Mouse (Mus musculus) layer of hippocampus, adult 11-12 months (tissue): ENCODE data around the gene Btn2a2.

Source experiments
- DNase-seq: peaks from one replicate; pipeline ENCODE4 v3.0.0; 2022; ENCODE audit warnings: low spot score

Gene Btn2a2

DNA sequence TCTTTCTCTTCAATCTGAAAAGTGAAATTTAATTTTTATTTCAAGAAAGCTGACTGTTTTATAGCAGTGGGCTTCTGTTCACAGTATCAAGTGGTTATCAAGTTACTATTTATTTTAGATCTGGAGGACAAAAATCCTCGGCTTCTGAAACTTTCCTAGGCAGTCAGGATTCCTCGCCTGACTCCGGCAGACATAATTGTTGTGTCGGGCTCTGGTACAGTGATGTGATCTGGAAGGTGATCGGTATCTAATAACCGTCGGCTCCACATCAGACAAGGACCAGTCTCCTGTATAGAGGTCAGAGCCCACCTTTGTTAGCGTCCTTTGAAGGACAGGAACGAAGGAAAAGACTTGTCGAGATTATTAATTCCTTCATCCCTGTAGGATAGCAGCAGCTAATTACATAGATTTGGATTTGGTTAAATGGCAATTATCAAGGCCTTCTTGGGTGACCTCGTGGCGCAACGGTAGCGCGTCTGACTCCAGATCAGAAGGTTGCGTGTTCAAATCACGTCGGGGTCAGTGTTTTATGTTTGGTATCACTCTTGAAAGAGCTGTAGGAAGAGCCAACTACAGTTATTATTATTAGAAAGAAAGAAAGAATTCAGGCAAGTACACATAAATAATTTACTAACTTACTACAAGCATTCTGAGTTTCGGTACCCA is 9.1 kb upstream of the Btn2a2 start:
- peak; percentile 43 for DNase-seq

DNA sequence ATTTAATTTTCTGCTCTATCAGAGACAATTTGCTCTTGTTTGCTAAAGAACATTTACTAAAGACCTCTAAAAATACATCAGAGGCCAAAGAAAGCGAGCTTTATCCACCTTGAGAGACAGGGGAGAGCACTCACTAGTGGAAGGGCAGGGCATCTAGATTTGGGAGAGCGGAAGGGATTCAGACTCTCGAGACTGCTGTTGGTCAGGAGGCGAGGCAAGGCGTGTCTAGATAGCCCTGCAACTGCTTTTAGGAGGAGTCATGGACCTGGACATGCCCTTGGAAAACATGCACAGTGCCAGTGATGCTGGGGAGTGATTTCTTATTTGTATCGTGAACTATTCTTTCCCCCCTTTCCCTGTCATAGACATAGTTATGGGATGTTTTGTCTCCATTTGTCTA is 6.9 kb upstream of the Btn2a2 start:
- DNase-seq, result no peak

DNA sequence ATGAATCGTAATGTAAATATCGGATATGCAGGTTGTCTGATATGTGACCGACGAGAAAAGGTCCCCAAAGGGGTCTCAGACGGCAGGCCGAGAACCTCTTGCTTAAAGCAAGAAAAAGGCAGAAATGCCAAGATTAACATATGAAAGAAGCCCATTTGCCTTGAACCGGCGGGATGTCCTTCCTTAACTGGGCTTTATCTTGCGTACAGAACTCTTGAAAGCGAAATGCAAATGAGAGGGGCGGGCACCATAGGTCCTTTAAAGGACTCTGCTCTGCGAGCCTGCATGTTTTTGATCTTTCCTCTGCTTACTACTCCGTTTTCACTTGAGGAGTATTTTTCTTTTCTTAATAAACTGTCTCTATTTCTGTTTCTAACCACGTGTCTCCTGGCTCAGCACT is 3.3 kb upstream of the Btn2a2 start:
- no peak for DNase-seq

GRCm38 (mm10) chr13:23491263-23491662 is 2.6 kb upstream of the Btn2a2 start:
- DNase-seq, result no peak

GRCm38 (mm10) chr13:23490863-23491262 is 2.2 kb upstream of the Btn2a2 start:
- DNase-seq, result no peak

DNA sequence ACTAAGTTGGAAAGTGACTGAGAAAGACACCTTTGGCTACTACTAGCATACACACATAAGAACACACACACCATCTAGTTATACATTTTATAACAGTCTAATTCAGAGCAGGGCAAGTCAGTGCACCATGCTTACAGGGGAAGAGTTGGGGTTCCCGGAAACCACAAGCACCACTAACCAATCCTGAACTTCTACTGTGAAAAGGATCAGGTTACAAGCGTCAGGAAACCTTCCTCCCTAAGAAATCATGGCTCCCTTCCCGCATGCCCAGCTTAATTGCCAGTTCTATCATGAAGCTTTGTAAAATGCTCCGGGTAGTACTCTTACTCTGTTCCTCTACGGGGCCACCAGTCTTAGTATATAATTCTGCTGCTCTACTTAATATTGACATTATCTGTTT is 3.4 kb downstream of the Btn2a2 start:
- DNase-seq, result no peak

- DNase-seq, result no peak
Measured at GRCm38 (mm10) chr13:23483153-23483552, 5.5 kb downstream of the Btn2a2 start.

DNA sequence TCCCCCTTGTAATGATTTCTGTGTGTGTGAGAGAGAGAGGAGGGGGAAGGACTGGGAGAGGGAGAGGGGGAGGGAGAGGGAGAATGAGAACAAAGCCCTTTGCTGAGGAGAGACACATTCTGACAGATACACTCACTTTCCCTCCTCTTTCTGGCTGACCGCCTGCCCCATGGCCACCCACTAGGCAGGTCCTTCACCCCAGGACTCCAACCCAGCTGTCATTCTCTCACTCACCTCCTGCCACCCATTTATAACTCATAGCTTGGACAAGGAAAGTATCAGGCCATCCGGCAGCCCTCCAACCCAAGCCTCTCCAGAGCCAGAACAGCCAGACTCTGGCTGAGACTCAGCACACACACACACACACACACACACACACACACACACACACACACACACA is 13.0 kb downstream of the Btn2a2 start:
- DNase-seq, result no peak

- DNase-seq, result peak; percentile 61
Measured at GRCm38 (mm10) chr13:23466911-23467310, 21.7 kb downstream of the Btn2a2 start.

GRCm38 (mm10) chr13:23466306-23466705 is 22.4 kb downstream of the Btn2a2 start:
- DNase-seq, result no peak

GRCm38 (mm10) chr13:23465600-23466109 is 23.0 kb downstream of the Btn2a2 start, which contains the start of gene Btn1a1:
Gene Btn1a1, minus strand, starts transcription at chr13:23465901.
- no peak for DNase-seq

DNA sequence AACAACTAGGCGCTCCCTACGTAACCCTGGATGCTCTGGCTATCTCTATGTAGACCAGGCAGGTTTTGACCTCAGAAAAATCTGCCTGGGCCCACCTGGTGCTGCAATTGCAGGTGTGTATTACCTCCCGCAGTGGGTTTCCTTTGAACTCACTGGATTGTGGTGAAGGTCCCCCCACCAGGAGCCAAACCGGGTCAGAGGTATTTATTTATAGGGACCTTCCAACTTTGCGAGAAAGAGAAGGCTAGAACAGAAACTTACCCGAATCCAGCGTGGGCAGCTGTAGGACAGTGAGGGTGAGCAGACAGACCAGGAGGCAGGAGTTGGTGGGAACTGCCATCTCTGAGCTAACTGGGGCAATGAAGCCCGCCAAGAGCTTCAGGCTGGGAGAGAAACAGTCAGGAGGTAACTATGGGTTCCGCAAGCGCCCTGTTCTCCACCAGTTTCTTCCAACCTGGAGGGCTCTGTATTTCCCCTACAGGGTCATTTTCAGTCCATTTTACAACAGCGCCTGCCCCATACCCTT is 23.8 kb downstream of the Btn2a2 start:
- DNase-seq, result no peak

- no peak for DNase-seq
Measured at GRCm38 (mm10) chr13:23464224-23464637, 24.4 kb downstream of the Btn2a2 start.

DNA sequence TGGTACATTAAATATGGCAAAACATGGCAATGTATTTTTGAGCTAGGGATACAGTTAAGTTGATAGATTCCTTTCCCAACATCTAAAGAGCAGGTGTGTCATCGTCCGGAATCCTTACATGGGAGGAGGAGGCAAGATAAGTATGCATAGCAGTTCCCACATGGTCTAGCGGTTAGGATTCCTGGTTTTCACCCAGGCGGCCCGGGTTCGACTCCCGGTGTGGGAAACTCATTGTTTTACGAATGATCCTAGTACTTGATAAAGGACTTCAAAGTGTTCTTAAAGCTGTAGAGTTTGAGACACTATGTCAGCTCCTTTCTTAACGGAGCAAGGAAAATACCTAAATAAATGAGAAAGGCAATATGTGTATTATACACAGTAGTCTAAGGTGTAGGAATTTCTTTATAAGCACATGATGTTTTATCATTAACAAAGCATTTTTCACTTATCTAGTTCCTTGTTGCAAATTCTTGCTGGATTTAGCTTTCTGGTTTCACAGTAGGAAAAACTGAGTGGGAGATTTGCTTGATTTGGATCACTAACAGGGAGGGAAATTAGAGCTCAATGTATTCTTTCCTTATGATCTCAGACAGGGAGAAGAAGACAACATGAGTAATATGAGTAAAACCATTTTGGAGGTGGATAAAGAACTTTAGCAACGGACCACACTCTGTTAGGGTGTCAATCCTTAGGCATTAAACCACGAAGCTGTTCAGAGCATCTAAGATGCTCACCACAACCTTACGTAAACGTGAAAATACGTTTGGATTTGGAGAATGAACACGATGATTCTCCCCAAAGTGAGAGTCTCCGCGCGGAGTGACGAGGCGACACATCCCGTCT is 25.1 kb downstream of the Btn2a2 start:
- peak; percentile 73 for DNase-seq

GRCm38 (mm10) chr13:23462669-23463068 is 26.0 kb downstream of the Btn2a2 start:
- DNase-seq, result no peak

- no peak for DNase-seq
Measured at GRCm38 (mm10) chr13:23462063-23462462, 26.6 kb downstream of the Btn2a2 start.

- DNase-seq, result no peak
Measured at GRCm38 (mm10) chr13:23459264-23459846, 29.3 kb downstream of the Btn2a2 start.

- DNase-seq, result no peak
Measured at GRCm38 (mm10) chr13:23453926-23454325, 34.7 kb downstream of the Btn2a2 start.

DNA sequence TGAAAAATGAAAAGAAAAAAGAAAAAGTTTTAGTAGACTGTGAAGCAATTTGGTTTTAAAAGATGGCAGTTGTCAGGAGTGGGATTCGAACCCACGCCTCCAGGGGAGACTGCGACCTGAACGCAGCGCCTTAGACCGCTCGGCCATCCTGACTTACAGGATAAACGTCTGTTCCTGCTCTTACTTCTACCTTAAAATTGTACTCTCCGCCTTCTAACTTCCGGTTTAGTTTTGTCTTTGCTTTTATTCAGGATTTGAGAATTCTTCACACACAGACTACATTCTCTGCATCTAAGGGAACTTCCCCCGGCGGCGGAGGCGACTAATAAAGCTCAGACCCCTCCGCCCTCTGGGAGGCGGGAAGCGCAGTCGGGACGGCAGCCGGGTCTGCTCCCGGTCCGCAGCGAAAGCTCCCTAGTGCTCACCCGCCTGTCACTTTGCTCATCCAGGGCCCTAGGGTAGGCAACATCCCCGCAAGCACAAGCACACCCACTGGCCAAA is 35.2 kb downstream of the Btn2a2 start:
- DNase-seq, result peak; percentile 74

DNA sequence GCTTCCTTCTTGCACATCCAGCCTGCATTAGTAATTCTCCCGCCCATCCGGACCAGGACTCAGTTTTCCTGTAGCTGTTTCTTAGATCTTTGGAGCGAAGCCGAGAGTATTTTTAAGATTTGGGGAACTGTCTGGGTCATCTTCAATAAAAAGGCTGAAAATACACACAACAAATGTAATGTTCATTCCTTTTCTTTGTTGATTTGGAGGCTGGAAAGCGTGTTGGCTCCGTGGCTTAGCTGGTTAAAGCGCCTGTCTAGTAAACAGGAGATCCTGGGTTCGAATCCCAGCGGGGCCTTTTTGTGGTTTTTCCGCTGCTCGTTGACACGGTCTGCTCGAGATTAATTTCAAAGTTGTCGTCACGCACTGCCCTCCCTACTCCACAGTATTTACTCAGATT is 38.3 kb downstream of the Btn2a2 start:
- peak; percentile 88 for DNase-seq

DNA sequence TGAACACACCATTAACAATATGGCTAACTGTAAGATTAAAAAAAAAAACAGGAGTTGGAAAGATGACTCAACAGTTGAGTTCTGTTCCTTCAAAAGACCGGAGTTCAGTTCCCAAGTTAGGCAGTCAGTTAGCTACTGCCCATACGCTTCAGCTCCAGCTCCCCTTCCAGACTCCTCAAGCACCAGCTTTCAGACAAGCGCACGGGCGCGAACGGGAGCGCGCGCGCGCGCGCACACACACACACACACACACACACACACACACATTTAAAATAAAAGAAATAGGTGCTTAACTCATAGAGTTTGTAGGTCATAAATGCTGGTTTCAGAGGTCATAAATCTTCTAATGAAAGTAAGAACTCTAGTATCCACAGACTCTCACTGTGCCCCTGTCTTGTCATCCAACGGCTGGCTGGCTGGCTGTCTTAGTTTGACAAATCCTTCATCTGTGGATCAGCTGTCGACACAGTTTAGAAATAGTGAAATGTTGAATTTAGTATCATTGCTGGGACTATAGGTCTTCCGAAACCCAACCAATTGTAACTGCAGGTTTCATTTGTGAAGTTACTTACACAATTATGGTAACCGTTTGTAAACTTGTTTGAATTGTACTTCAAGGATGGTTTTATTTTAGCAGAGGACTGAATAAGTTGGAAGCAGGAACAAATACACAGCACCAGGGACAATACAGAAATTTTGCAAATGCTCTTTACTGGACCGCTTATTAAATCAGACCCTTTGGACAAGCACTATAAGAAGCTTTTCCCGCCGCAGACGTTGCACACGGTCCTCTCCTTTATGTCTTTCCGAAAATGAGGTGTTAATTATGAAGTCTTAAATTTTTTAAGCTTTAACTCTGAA is 39.2 kb downstream of the Btn2a2 start:
- DNase-seq, result peak; percentile 43
